Mouse (Mus musculus): Measurements from ENCODE around the gene Speg. TPM values are rescaled to one million over a fixed set of nuclear protein-coding genes. Genes with fewer than 3 reads are reported as not detected.

The Speg gene
- total RNA-seq, 2 experiments from 2014 or later: 167 to 173 TPM

- DNase-seq: no peak
- intact Hi-C loops (cut with DNase I; ENCODE audit: low total_unique reads): no loop called here
Observed at GRCm38 (mm10) chr1:75387929-75388897, 13.1 kb downstream of the Speg start.

DNA sequence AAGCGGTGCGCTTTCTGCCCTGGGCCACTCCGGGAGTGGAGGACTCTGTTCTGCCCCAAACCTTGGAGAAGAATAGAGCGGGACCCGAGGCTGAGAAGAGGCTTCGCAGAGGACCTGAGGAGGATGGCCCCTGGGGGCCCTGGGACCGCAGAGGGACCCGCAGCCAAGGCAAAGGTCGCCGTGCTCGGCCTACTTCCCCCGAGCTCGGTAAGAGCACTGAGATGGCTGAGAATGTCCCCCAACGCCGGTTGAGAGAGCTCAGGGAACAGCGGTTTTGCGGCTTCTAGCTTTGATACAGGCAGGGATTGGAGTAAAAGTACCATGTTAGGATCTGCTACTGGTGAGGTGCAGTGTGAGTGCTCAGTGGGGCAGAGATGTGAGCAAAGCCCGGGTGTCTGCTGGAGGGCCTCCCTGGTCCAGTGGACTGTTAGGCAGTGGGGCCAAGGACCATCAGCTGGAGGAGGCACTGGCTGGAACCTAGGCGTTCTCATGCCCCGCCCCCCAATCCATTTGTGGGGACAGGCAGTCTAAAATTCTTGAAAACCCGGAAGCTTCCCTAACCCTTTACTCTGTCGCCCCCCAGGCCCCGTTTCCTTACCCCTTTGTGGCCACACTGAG lies 13.9 kb downstream of the Speg start:
- intact Hi-C loops (cut with DNase I; ENCODE audit: low total_unique reads): no loop called here
- DNase-seq: no peak

- peak; percentile 88 for DNase-seq
- intact Hi-C loops (cut with DNase I; ENCODE audit: low total_unique reads): no loop called here
Observed at GRCm38 (mm10) chr1:75393139-75393538, 18.0 kb downstream of the Speg start.

- DNase-seq: no peak
- intact Hi-C loops (cut with DNase I; ENCODE audit: low total_unique reads): no loop called here
Observed at GRCm38 (mm10) chr1:75393846-75394245, 18.7 kb downstream of the Speg start.

- intact Hi-C loops (cut with DNase I; ENCODE audit: low total_unique reads): no loop called here
Observed at GRCm38 (mm10) chr1:75398761-75399402, 23.8 kb downstream of the Speg start.

GRCm38 (mm10) chr1:75399755-75400492 lies 24.8 kb downstream of the Speg start:
- peak; percentile 85 for DNase-seq
- intact Hi-C loops (cut with DNase I; ENCODE audit: low total_unique reads): no loop called here

More at GRCm38 (mm10) chr1:75398761-75399402, 23.8 kb downstream of the Speg start:
- peak; percentile 83 for DNase-seq

DNA sequence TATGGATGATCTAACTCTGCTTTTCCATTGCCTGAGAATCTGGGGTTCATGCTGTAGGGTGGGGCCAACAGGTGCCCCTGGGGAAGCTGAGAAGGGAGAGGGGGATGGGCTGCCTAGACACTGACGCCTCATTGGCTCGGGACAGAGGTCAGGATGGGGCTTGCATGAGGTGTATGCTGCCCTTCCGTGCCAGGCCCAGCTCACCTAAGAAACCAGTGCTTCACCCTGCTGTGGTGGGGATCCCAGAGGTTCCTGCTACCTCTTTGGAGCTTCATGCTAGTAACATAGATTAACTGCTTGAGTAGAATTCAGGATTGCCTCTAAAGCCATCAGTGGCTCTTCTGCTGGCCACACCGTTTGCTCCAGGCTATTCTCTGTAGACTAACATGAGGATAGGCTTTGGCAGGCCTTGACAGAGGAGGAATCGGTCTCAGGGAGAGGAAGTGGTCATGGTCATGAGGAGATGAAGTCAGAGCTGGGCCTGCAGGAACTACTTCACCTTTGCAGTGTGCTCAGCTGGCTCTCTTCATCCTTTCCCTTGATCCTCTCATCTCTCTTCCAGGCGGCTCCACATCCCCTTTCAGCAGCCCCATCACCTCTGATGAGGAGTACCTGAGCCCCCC lies 25.5 kb downstream of the Speg start:
- intact Hi-C loops (cut with DNase I; ENCODE audit: low total_unique reads): no loop called here
- peak; percentile 49 for DNase-seq

- no peak for DNase-seq
- intact Hi-C loops (cut with DNase I; ENCODE audit: low total_unique reads): no loop called here
Observed at GRCm38 (mm10) chr1:75405547-75405946, 30.4 kb downstream of the Speg start.

- intact Hi-C loops (cut with DNase I; ENCODE audit: low total_unique reads): no loop called here
- no peak for DNase-seq
Observed at GRCm38 (mm10) chr1:75406173-75406572, 31.1 kb downstream of the Speg start.

DNA sequence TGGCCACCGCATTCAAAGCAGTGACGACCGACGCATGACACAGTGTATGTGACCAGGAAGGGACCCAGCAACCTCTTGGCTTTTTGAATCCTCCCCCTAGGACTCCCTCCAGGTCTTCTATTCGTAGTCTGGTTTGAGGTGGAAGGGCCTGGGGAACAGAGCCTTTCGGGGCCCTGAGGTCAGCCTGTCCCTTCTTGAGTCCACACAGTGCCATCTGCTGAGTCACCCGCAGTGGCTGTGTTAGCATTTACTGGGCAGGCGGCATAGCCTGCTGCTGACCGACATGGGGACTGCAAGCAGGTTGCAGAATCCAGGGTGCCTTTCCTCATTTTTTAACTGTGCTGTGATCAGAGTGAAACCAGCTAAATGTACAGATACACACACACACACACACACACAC lies 32.0 kb downstream of the Speg start:
- DNase-seq: no peak

GRCm38 (mm10) chr1:75408210-75408609 lies 33.1 kb downstream of the Speg start:
- intact Hi-C loops (cut with DNase I; ENCODE audit: low total_unique reads): no loop called here

More for the DNA sequence above, 32.0 kb downstream of the Speg start:
- intact Hi-C loops (cut with DNase I; ENCODE audit: low total_unique reads): no loop called here

GRCm38 (mm10) chr1:75409950-75410349 lies 34.9 kb downstream of the Speg start:
- intact Hi-C loops (cut with DNase I; ENCODE audit: low total_unique reads): no loop called here
- no peak for DNase-seq

More at GRCm38 (mm10) chr1:75408210-75408609, 33.1 kb downstream of the Speg start:
- DNase-seq: no peak

GRCm38 (mm10) chr1:75412196-75412595 lies 37.1 kb downstream of the Speg start:
- intact Hi-C loops (cut with DNase I; ENCODE audit: low total_unique reads): no loop called here

DNA sequence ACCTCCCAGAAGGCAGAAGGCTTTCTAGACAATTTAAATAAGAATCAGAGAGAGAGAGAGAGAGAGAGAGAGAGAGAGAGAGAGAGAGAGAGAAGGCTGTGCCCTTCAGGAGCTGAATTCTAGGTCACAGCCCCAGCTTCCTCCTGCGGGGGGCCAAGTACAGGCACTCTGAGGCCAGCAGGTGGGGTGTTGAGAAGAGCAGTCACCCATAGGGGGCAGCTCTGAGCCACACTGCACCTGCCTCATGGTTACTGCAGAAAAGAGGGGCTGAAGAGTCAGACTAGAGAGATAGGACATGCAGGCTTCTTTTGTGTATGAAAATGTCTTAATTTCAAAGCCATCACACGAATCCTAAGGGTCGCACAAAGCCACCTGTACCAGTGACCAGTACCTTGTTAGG lies 38.7 kb downstream of the Speg start:
- DNase-seq: no peak
- intact Hi-C loops (cut with DNase I; ENCODE audit: low total_unique reads): no loop called here

More at GRCm38 (mm10) chr1:75412196-75412595, 37.1 kb downstream of the Speg start:
- no peak for DNase-seq

DNA sequence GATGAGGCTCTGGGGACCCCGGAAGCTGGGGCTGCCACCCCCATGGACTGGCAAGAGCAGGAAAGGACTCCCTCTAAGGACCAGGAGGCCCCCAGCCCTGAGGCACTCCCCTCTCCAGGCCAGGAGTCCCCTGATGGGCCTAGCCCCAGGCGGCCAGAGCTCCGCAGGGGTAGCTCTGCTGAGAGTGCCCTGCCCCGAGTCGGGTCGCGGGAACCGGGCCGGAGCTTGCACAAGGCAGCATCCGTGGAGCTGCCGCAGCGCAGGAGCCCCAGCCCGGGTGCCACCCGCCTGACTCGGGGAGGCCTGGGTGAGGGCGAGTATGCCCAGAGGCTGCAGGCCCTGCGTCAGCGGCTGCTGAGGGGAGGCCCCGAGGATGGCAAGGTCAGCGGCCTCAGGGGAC lies 46.7 kb downstream of the Speg start:
- DNase-seq: no peak
- intact Hi-C loops (cut with DNase I; ENCODE audit: low total_unique reads): no loop called here

- intact Hi-C loops (cut with DNase I; ENCODE audit: low total_unique reads): no loop called here
- no peak for DNase-seq
Observed at GRCm38 (mm10) chr1:75422216-75422822, 47.2 kb downstream of the Speg start.

DNA sequence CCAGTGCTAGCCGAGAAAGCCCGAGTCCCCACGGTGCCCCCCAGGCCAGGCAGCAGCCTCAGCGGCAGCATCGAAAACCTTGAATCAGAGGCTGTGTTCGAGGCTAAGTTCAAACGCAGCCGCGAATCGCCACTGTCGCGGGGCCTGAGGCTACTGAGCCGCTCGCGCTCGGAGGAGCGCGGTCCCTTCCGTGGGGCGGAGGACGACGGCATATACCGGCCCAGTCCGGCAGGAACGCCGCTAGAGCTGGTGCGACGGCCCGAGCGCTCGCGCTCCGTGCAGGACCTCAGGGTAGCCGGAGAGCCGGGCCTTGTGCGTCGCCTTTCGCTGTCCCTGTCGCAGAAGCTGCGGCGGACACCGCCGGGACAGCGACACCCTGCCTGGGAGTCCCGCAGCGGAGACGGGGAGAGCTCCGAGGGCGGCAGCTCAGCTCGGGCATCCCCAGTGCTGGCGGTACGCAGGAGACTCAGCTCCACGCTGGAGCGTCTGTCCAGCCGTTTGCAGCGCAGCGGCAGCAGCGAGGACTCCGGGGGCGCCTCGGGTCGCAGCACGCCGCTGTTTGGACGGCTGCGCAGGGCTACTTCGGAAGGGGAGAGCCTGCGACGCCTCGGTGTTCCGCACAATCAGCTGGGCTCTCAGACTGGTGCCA lies 47.9 kb downstream of the Speg start:
- no peak for DNase-seq
- intact Hi-C loops (cut with DNase I; ENCODE audit: low total_unique reads): no loop called here

- no peak for DNase-seq
- intact Hi-C loops (cut with DNase I; ENCODE audit: low total_unique reads): no loop called here
Observed at GRCm38 (mm10) chr1:75423780-75424390, 48.8 kb downstream of the Speg start.

Measured in gastrocnemius, postnatal 14 days (tissue).